Mouse (Mus musculus): ENCODE measurements around the gene Mroh3. TPM values are rescaled to one million over a fixed set of nuclear protein-coding genes. Genes with fewer than 3 reads are reported as not detected.
A peak's percentile ranks its signal among the peaks of the same experiment; 100 is the strongest.

The Mroh3 gene
- polyA plus RNA-seq, 1 experiment from 2014 or later, result 0.25 TPM

GRCm38 (mm10) chr1:136223758-136224342 is 11.2 kb upstream of the Mroh3 start:
- 82% methylated on average over 10 of the region's 10 CpGs for WGBS
- no peaks in the 10 kb centered on the region for H3K9me3 ChIP-seq (replicated peaks)
- H3K4me1 ChIP-seq, result peaks cover 12% of the 10 kb centered on the region
- no peak overlapping the region for H3K4me3 ChIP-seq
- DNase-seq (ENCODE audit: low spot score), result no peak
- no peaks in the 10 kb centered on the region for H3K27me3 ChIP-seq (ENCODE audit: low read depth, poor library complexity, severe bottlenecking)
- no peak overlapping the region for H3K27ac ChIP-seq
- H3K36me3 ChIP-seq, result peaks cover 98% of the 10 kb centered on the region

GRCm38 (mm10) chr1:136222386-136222785 is 9.8 kb upstream of the Mroh3 start:
- H3K36me3 ChIP-seq, result peaks cover 100% of the 10 kb centered on the region
- no peaks in the 10 kb centered on the region for H3K4me1 ChIP-seq
- 92% methylated on average over 10 of the region's 10 CpGs for WGBS
- H3K27ac ChIP-seq, result no peak overlapping the region
- no peaks in the 10 kb centered on the region for H3K27me3 ChIP-seq (ENCODE audit: low read depth, poor library complexity, severe bottlenecking)
- H3K4me3 ChIP-seq, result no peak overlapping the region
- no peak for DNase-seq (ENCODE audit: low spot score)
- H3K9me3 ChIP-seq (replicated peaks), result no peaks in the 10 kb centered on the region

GRCm38 (mm10) chr1:136220037-136220871 is 7.6 kb upstream of the Mroh3 start:
- peaks cover 100% of the 10 kb centered on the region for H3K36me3 ChIP-seq
- H3K27ac ChIP-seq, result no peak overlapping the region
- no peaks in the 10 kb centered on the region for H3K4me1 ChIP-seq
- H3K27me3 ChIP-seq (ENCODE audit: low read depth, poor library complexity, severe bottlenecking), result no peaks in the 10 kb centered on the region
- no peak overlapping the region for H3K4me3 ChIP-seq
- WGBS, result 80% methylated on average over 10 of the region's 10 CpGs
- H3K9me3 ChIP-seq (replicated peaks), result no peaks in the 10 kb centered on the region
- DNase-seq (ENCODE audit: low spot score), result no peak

- Histone ChIP-seq H3K27ac (no peak overlapping the region), H3K4me1 (no peaks in the 10 kb centered on the region), H3K36me3 (peaks cover 68% of the 10 kb centered on the region), H3K9me3 (replicated peaks) (no peaks in the 10 kb centered on the region), H3K27me3 (ENCODE audit: low read depth, poor library complexity, severe bottlenecking) (no peaks in the 10 kb centered on the region), H3K4me3 (no peak overlapping the region)
- DNase-seq (ENCODE audit: low spot score), result no peak
- whole genome bisulfite sequencing, result 90% methylated on average over 15 of the region's 15 CpGs
Observed at GRCm38 (mm10) chr1:136214304-136214703, 1.7 kb upstream of the Mroh3 start.

GRCm38 (mm10) chr1:136190033-136190432 is 22.6 kb downstream of the Mroh3 start:
- H3K27me3 ChIP-seq (ENCODE audit: low read depth, poor library complexity, severe bottlenecking), result no peaks in the 10 kb centered on the region
- no peaks in the 10 kb centered on the region for H3K36me3 ChIP-seq
- DNase-seq (ENCODE audit: low spot score), result no peak
- H3K4me1 ChIP-seq, result no peaks in the 10 kb centered on the region
- H3K27ac ChIP-seq, result no peak overlapping the region
- 94% methylated on average over 5 of the region's 5 CpGs for WGBS
- H3K9me3 ChIP-seq (replicated peaks), result no peaks in the 10 kb centered on the region
- H3K4me3 ChIP-seq, result no peak overlapping the region

- no peak overlapping the region for H3K4me3 ChIP-seq
- 85% methylated on average over 2 of the region's 2 CpGs for WGBS
Observed at GRCm38 (mm10) chr1:136179511-136180001, 33.1 kb downstream of the Mroh3 start.

GRCm38 (mm10) chr1:136178741-136179140 is 33.9 kb downstream of the Mroh3 start:
- Histone ChIP-seq H3K4me3 (no peak overlapping the region), H3K27me3 (ENCODE audit: low read depth, poor library complexity, severe bottlenecking) (no peaks in the 10 kb centered on the region), H3K9me3 (replicated peaks) (no peaks in the 10 kb centered on the region), H3K4me1 (peaks cover 12% of the 10 kb centered on the region), H3K36me3 (peaks cover 36% of the 10 kb centered on the region), H3K27ac (no peak overlapping the region)
- 54% methylated on average over 6 of the region's 6 CpGs for WGBS
- DNase-seq (ENCODE audit: low spot score), result no peak

More at GRCm38 (mm10) chr1:136179511-136180001, 33.1 kb downstream of the Mroh3 start:
- no peaks in the 10 kb centered on the region for H3K9me3 ChIP-seq (replicated peaks)
- peaks cover 4% of the 10 kb centered on the region for H3K4me1 ChIP-seq
- no peaks in the 10 kb centered on the region for H3K27me3 ChIP-seq (ENCODE audit: low read depth, poor library complexity, severe bottlenecking)
- no peak for DNase-seq (ENCODE audit: low spot score)
- H3K36me3 ChIP-seq, result peaks cover 29% of the 10 kb centered on the region
- H3K27ac ChIP-seq, result no peak overlapping the region

GRCm38 (mm10) chr1:136177085-136177484 is 35.5 kb downstream of the Mroh3 start:
- Histone ChIP-seq H3K9me3 (replicated peaks) (no peaks in the 10 kb centered on the region), H3K4me1 (peaks cover 26% of the 10 kb centered on the region), H3K4me3 (no peak overlapping the region), H3K27ac (no peak overlapping the region), H3K36me3 (peaks cover 51% of the 10 kb centered on the region), H3K27me3 (ENCODE audit: low read depth, poor library complexity, severe bottlenecking) (0 out of 2 replicates have a peak, but pooled peaks cover 10% of the 10 kb centered on the region)
- DNase-seq (ENCODE audit: low spot score), result no peak
- whole genome bisulfite sequencing, result 97% methylated on average over 2 of the region's 2 CpGs

- WGBS, result 29% methylated on average over 6 of the region's 6 CpGs
- no peak overlapping the region for H3K4me3 ChIP-seq
- 0 out of 2 replicates have a peak, but pooled peaks cover 13% of the 10 kb centered on the region for H3K27me3 ChIP-seq (ENCODE audit: low read depth, poor library complexity, severe bottlenecking)
- DNase-seq (ENCODE audit: low spot score), result peak; percentile 62
- no peaks in the 10 kb centered on the region for H3K9me3 ChIP-seq (replicated peaks)
- no peak overlapping the region for H3K27ac ChIP-seq
- H3K4me1 ChIP-seq, result peaks cover 27% of the 10 kb centered on the region
- peaks cover 65% of the 10 kb centered on the region for H3K36me3 ChIP-seq
Observed at GRCm38 (mm10) chr1:136175183-136175582, 37.4 kb downstream of the Mroh3 start.

GRCm38 (mm10) chr1:136174101-136174606 is 38.5 kb downstream of the Mroh3 start:
- Histone ChIP-seq H3K36me3 (peaks cover 68% of the 10 kb centered on the region), H3K4me3 (no peak overlapping the region; the same call in 1 of the 2 replicates), H3K4me1 (peaks cover 32% of the 10 kb centered on the region)

GRCm38 (mm10) chr1:136172696-136173095 is 39.9 kb downstream of the Mroh3 start:
- no peak overlapping the region for H3K4me3 ChIP-seq
- peaks cover 32% of the 10 kb centered on the region for H3K4me1 ChIP-seq
- peaks cover 82% of the 10 kb centered on the region for H3K36me3 ChIP-seq
- no peak for DNase-seq (ENCODE audit: low spot score)
- H3K27ac ChIP-seq, result peak overlapping the region; percentile 39; the same call in 1 of the 2 replicates
- WGBS, result 45% methylated on average over 12 of the region's 12 CpGs
- no peaks in the 10 kb centered on the region for H3K9me3 ChIP-seq (replicated peaks)
- 0 out of 2 replicates have a peak, but pooled peaks cover 13% of the 10 kb centered on the region for H3K27me3 ChIP-seq (ENCODE audit: low read depth, poor library complexity, severe bottlenecking)

More at GRCm38 (mm10) chr1:136174101-136174606, 38.5 kb downstream of the Mroh3 start:
- WGBS, result 14% methylated on average over 13 of the region's 13 CpGs
- H3K27me3 ChIP-seq (ENCODE audit: low read depth, poor library complexity, severe bottlenecking), result 0 out of 2 replicates have a peak, but pooled peaks cover 13% of the 10 kb centered on the region
- peak; percentile 49 for DNase-seq (ENCODE audit: low spot score)
- H3K27ac ChIP-seq, result peak overlapping the region; percentile 39; the same call in 1 of the 2 replicates
- H3K9me3 ChIP-seq (replicated peaks), result no peaks in the 10 kb centered on the region

- 13% methylated on average over 5 of the region's 5 CpGs for WGBS
- peaks cover 82% of the 10 kb centered on the region for H3K36me3 ChIP-seq
- no peak overlapping the region for H3K27ac ChIP-seq
- no peaks in the 10 kb centered on the region for H3K9me3 ChIP-seq (replicated peaks)
- H3K4me1 ChIP-seq, result peaks cover 39% of the 10 kb centered on the region
- DNase-seq (ENCODE audit: low spot score), result peak; percentile 82
- H3K4me3 ChIP-seq, result no peak overlapping the region
- H3K27me3 ChIP-seq (ENCODE audit: low read depth, poor library complexity, severe bottlenecking), result 0 out of 2 replicates have a peak, but pooled peaks cover 13% of the 10 kb centered on the region
Observed at GRCm38 (mm10) chr1:136170109-136170508, 42.5 kb downstream of the Mroh3 start.

- peaks cover 84% of the 10 kb centered on the region for H3K36me3 ChIP-seq
Observed at GRCm38 (mm10) chr1:136167657-136168056, 45.0 kb downstream of the Mroh3 start.

More at GRCm38 (mm10) chr1:136167657-136168056, 45.0 kb downstream of the Mroh3 start:
- Histone ChIP-seq H3K9me3 (replicated peaks) (no peaks in the 10 kb centered on the region), H3K27ac (no peak overlapping the region), H3K4me3 (no peak overlapping the region), H3K4me1 (peaks cover 16% of the 10 kb centered on the region), H3K27me3 (ENCODE audit: low read depth, poor library complexity, severe bottlenecking) (0 out of 2 replicates have a peak, but pooled peaks cover 9% of the 10 kb centered on the region)
- no peak for DNase-seq (ENCODE audit: low spot score)
- 68% methylated on average over 8 of the region's 8 CpGs for WGBS

Data from limb, embryonic 10.5 days (tissue).